Mouse (Mus musculus): Measurements from ENCODE around the gene Slc12a9.

- no peak for TF ChIP-seq GATA1 (IDR thresholded peaks at IDR 0.05; ENCODE audit: borderline replicate concordance, low read length)
- TF ChIP-seq FLI1 (IDR thresholded peaks at IDR 0.05; ENCODE audit: low read length), result no peak
These were observed 14.5 kb upstream of the Slc12a9 start for GRCm38 (mm10) chr5:137347856-137348255.
